Mouse (Mus musculus): ENCODE measurements around the gene Sipa1l1.

- no peak for TF ChIP-seq CTCF (IDR thresholded peaks at IDR 0.05; ENCODE audit: control insufficient read depth, insufficient read depth, insufficient read length)
- TF ChIP-seq MAX (IDR thresholded peaks at IDR 0.05), result no peak
- TF ChIP-seq USF1 (IDR thresholded peaks at IDR 0.05; ENCODE audit: low read depth), result no peak
- no peak for TF ChIP-seq FOSL1 (IDR thresholded peaks at IDR 0.05; ENCODE audit: insufficient read depth, low read length, poor library complexity, severe bottlenecking)
- TF ChIP-seq CEBPB (IDR thresholded peaks at IDR 0.05; ENCODE audit: low read depth), result no peak
- no peak for TF ChIP-seq MYOG (IDR thresholded peaks at IDR 0.05; ENCODE audit: control insufficient read depth, extremely low read depth, insufficient read length)
Observed at GRCm38 (mm10) chr12:82293545-82294247, 124.6 kb downstream of the Sipa1l1 start.
